Comparison of ENCODE assay signal across 10 mouse cellular contexts in genomic region chr6:113660492-113661352, GRCm38 (mm10). TPM values are rescaled to one million over a fixed set of nuclear protein-coding genes. Genes with fewer than 3 reads are reported as not detected.
DNase-seq lines count a peak whose midpoint lies in the region; ATAC-seq lines count a peak whose summit lies in the region.
"Had no signal": no experiment of that assay in that cellular context is flagged by ENCODE, and none has a peak within 500 bp of the region (broad histone marks: within the 10 kb centered on the region; RNA-seq: fewer than 3 reads in every experiment).

No protein-coding gene starts in this region.

- ATAC-seq in activated CD4-positive, CD25-positive, alpha-beta regulatory T cell, adult 4 months: peak; percentile 55
- ATAC-seq in liver, embryonic 13.5 days (ENCODE audit: low read depth): no peak
- ATAC-seq in midbrain, embryonic 13.5 days: no peak

- peak; percentile 11 for DNase-seq in embryo, embryonic 10.5 days (ENCODE audit: low spot score)
- no peak for DNase-seq in embryo, embryonic 9.5 days (ENCODE audit: extremely low spot score)
- DNase-seq in 3T3-L1 (ENCODE audit: low read depth, low spot score): peak; percentile 40
- DNase-seq in liver, embryonic 13.5 days: no peak
- DNase-seq in frontal cortex, postnatal 25 days (ENCODE audit: low spot score in 2 of 2): no peak
- DNase-seq in cerebellum, adult 8-10 months: no peak
- DNase-seq: midbrain, embryonic 14.5 days had no signal

- no peak overlapping the region for H3K4me3 ChIP-seq in liver, embryonic 13.5 days (replicated peaks)
- H3K4me3 ChIP-seq in midbrain, embryonic 13.5 days (replicated peaks): no peak overlapping the region
- H3K4me3 ChIP-seq: embryonic facial prominence, embryonic 13.5 days had no signal

- 57% methylated on average over 14 of the region's 14 CpGs for WGBS in liver, embryonic 13.5 days (ENCODE audit: insufficient replicate concordance)
- 73% methylated on average over 14 of the region's 14 CpGs for WGBS in midbrain, embryonic 13.5 days

- H3K9ac ChIP-seq in liver, embryonic 13.5 days: no peak overlapping the region
- no peak overlapping the region for H3K9ac ChIP-seq in midbrain, embryonic 13.5 days (replicated peaks)
- H3K9ac ChIP-seq: embryonic facial prominence, embryonic 13.5 days had no signal

- H3K27ac ChIP-seq in liver, embryonic 13.5 days: peak overlapping the region; percentile 62; the same call in 1 of the 2 replicates
- no peak overlapping the region for H3K27ac ChIP-seq in midbrain, embryonic 13.5 days
- H3K27ac ChIP-seq: embryonic facial prominence, embryonic 13.5 days had no signal

- H3K36me3 ChIP-seq in liver, embryonic 13.5 days: peaks cover 4% of the 10 kb centered on the region; the same call in 1 of the 2 replicates
- no peaks in the 10 kb centered on the region for H3K36me3 ChIP-seq in midbrain, embryonic 13.5 days
- H3K36me3 ChIP-seq: embryonic facial prominence, embryonic 13.5 days had no signal

- H3K4me1 ChIP-seq in liver, embryonic 13.5 days (replicated peaks): peaks cover 28% of the 10 kb centered on the region
- H3K4me1 ChIP-seq in midbrain, embryonic 13.5 days (replicated peaks): 0 out of 2 replicates have a peak, but pooled peaks cover 3% of the 10 kb centered on the region

- no peak overlapping the region for H3K4me2 ChIP-seq in liver, embryonic 13.5 days
- H3K4me2 ChIP-seq in midbrain, embryonic 13.5 days (replicated peaks): no peak overlapping the region
- H3K4me2 ChIP-seq: embryonic facial prominence, embryonic 13.5 days had no signal

- peaks cover 4% of the 10 kb centered on the region for H3K9me3 ChIP-seq in liver, embryonic 13.5 days (replicated peaks)
- no peaks in the 10 kb centered on the region for H3K9me3 ChIP-seq in midbrain, embryonic 13.5 days
- H3K9me3 ChIP-seq: embryonic facial prominence, embryonic 13.5 days had no signal

- no peaks in the 10 kb centered on the region for H3K27me3 ChIP-seq in liver, embryonic 13.5 days
- no peaks in the 10 kb centered on the region for H3K27me3 ChIP-seq in midbrain, embryonic 13.5 days
- H3K27me3 ChIP-seq: embryonic facial prominence, embryonic 13.5 days had no signal

RNA-seq across cellular contexts. Expression of gene Irak2, which starts 22.5 kb away (rescaled TPM):
- 10 to 100 TPM; 21.9 to 29.8 TPM for polyA plus RNA-seq in activated CD4-positive, CD25-positive, alpha-beta regulatory T cell, adult 4 months (2017; shearing (Covaris generic))
- 12.1 and 14.9 TPM in 2 replicates for polyA plus RNA-seq in liver, embryonic 13.5 days (2015; fragmentation: Nextera tagmentation; extraction: Ambion mirVana)
- 0.99 and 1.3 TPM in 2 replicates for polyA plus RNA-seq in midbrain, embryonic 13.5 days (2015; fragmentation: Nextera tagmentation; extraction: Ambion mirVana)

RNA-seq across cellular contexts. Expression of gene Tatdn2, which starts 36.1 kb away (rescaled TPM):
- 1 to 10 TPM; 1.0 to 5.0 TPM for polyA plus RNA-seq in activated CD4-positive, CD25-positive, alpha-beta regulatory T cell, adult 4 months (2017; shearing (Covaris generic))
- 0.94 and 1.0 TPM in 2 replicates for polyA plus RNA-seq in liver, embryonic 13.5 days (2015; fragmentation: Nextera tagmentation; extraction: Ambion mirVana)
- 0.93 and 1.0 TPM in 2 replicates for polyA plus RNA-seq in midbrain, embryonic 13.5 days (2015; fragmentation: Nextera tagmentation; extraction: Ambion mirVana)

RNA-seq across cellular contexts. Expression of gene Vhl, which starts 37.0 kb away (rescaled TPM):
- polyA plus RNA-seq in activated CD4-positive, CD25-positive, alpha-beta regulatory T cell, adult 4 months (2017; shearing (Covaris generic)): 10 to 100 TPM in 1 of 2 experiments, 1 to 10 TPM in 1; 7.1 to 14.5 TPM
- 7.8 and 9.4 TPM in 2 replicates for polyA plus RNA-seq in liver, embryonic 13.5 days (2015; fragmentation: Nextera tagmentation; extraction: Ambion mirVana)
- 60.2 and 60.6 TPM in 2 replicates for polyA plus RNA-seq in midbrain, embryonic 13.5 days (2015; fragmentation: Nextera tagmentation; extraction: Ambion mirVana)

RNA-seq across cellular contexts. Expression of gene Brk1, which starts 56.1 kb away (rescaled TPM):
- 100 to 1,000 TPM; 275 to 326 TPM for polyA plus RNA-seq in activated CD4-positive, CD25-positive, alpha-beta regulatory T cell, adult 4 months (2017; shearing (Covaris generic))
- polyA plus RNA-seq in liver, embryonic 13.5 days (2015; fragmentation: Nextera tagmentation; extraction: Ambion mirVana): 101 and 104 TPM in 2 replicates
- polyA plus RNA-seq in midbrain, embryonic 13.5 days (2015; fragmentation: Nextera tagmentation; extraction: Ambion mirVana): 227 and 229 TPM in 2 replicates

RNA-seq across cellular contexts. Expression of gene Ghrl, which starts 59.0 kb away (rescaled TPM):
- not detected for polyA plus RNA-seq in activated CD4-positive, CD25-positive, alpha-beta regulatory T cell, adult 4 months (2017; shearing (Covaris generic))
- not detected in 2 replicates for polyA plus RNA-seq in liver, embryonic 13.5 days (2015; fragmentation: Nextera tagmentation; extraction: Ambion mirVana)
- 0.70 and 1.8 TPM in 2 replicates for polyA plus RNA-seq in midbrain, embryonic 13.5 days (2015; fragmentation: Nextera tagmentation; extraction: Ambion mirVana)

Comparison
In these comparisons a context has a peak if more than half of its experiments do, and no peak if none do; other contexts are left out.
1. DNase-seq: peak in embryo, embryonic 10.5 days (single experiment) and 3T3-L1 (single experiment); none in embryo, embryonic 9.5 days (single experiment), liver, embryonic 13.5 days (single experiment), frontal cortex, postnatal 25 days (0 of 2) and cerebellum, adult 8-10 months (single experiment).